Mouse (Mus musculus): ENCODE data around the gene Slc25a26.

Gene Slc25a26

GRCm38 (mm10) chr6:94642048-94642447 is 141.9 kb downstream of the Slc25a26 start:
- DNase-seq (ENCODE audit: low spot score) = no peak

- no peak for DNase-seq (ENCODE audit: low spot score)
These were observed 143.9 kb downstream of the Slc25a26 start for GRCm38 (mm10) chr6:94643989-94644388.

GRCm38 (mm10) chr6:94644641-94645040 is 144.5 kb downstream of the Slc25a26 start:
- DNase-seq (ENCODE audit: low spot score) = no peak

- DNase-seq (ENCODE audit: low spot score) = no peak
These were observed 145.6 kb downstream of the Slc25a26 start for GRCm38 (mm10) chr6:94645723-94646122.

GRCm38 (mm10) chr6:94646274-94646863 is 146.2 kb downstream of the Slc25a26 start:
- no peak for DNase-seq (ENCODE audit: low spot score)

- no peak for DNase-seq (ENCODE audit: low spot score)
These were observed 146.8 kb downstream of the Slc25a26 start for GRCm38 (mm10) chr6:94646902-94647301.

- DNase-seq (ENCODE audit: low spot score) = no peak
These were observed 147.7 kb downstream of the Slc25a26 start for GRCm38 (mm10) chr6:94647574-94648430.

GRCm38 (mm10) chr6:94648496-94648895 is 148.4 kb downstream of the Slc25a26 start:
- no peak for DNase-seq (ENCODE audit: low spot score)

GRCm38 (mm10) chr6:94649637-94650036 is 149.5 kb downstream of the Slc25a26 start:
- DNase-seq (ENCODE audit: low spot score) = no peak

- no peak for DNase-seq (ENCODE audit: low spot score)
These were observed 151.4 kb downstream of the Slc25a26 start for GRCm38 (mm10) chr6:94651541-94651940.

GRCm38 (mm10) chr6:94652659-94653213 is 152.6 kb downstream of the Slc25a26 start:
- DNase-seq (ENCODE audit: low spot score) = no peak

GRCm38 (mm10) chr6:94653388-94654316 is 153.5 kb downstream of the Slc25a26 start:
- no peak for DNase-seq (ENCODE audit: low spot score)
